Mouse (Mus musculus): ENCODE data around the gene Phlda1.
"Not testable (repeated sequence)": the region's sequence is repeated elsewhere in the genome, so short reads cannot be mapped to it uniquely, and the experiment has no call there.

Gene Phlda1

GRCm38 (mm10) chr10:111506101-111506925 is at the start of gene Phlda1:
Gene Phlda1, plus strand, starts transcription at chr10:111506286.
- peak; percentile 97 to 99 for DNase-seq

- DNase-seq = no peak
These were observed 48.0 kb upstream of the Phlda1 start for GRCm38 (mm10) chr10:111458088-111458487.

- DNase-seq = no peak
These were observed 47.0 kb upstream of the Phlda1 start for GRCm38 (mm10) chr10:111459040-111459439.

GRCm38 (mm10) chr10:111459874-111460273 is 46.2 kb upstream of the Phlda1 start:
- DNase-seq = no peak

- DNase-seq = peak; percentile 42 to 43
These were observed 45.7 kb upstream of the Phlda1 start for GRCm38 (mm10) chr10:111460381-111460780.

- DNase-seq = no peak
These were observed 41.3 kb upstream of the Phlda1 start for GRCm38 (mm10) chr10:111464833-111465232.

GRCm38 (mm10) chr10:111465409-111465808 is 40.7 kb upstream of the Phlda1 start:
- no peak for DNase-seq

- DNase-seq = peak in 1 of 2 experiments; percentile 9
These were observed 34.9 kb upstream of the Phlda1 start for GRCm38 (mm10) chr10:111471166-111471565.

GRCm38 (mm10) chr10:111472686-111473510 is 33.2 kb upstream of the Phlda1 start, which contains the start of gene Nap1l1:
Gene Nap1l1, plus strand, starts transcription at chr10:111473223.
- DNase-seq = peak; percentile 98

- DNase-seq = peak; percentile 67 to 69
These were observed 32.3 kb upstream of the Phlda1 start for GRCm38 (mm10) chr10:111473511-111474371.

- DNase-seq = no peak
These were observed 29.8 kb upstream of the Phlda1 start for GRCm38 (mm10) chr10:111476301-111476700.

GRCm38 (mm10) chr10:111476989-111477510 is 29.0 kb upstream of the Phlda1 start:
- DNase-seq = no peak

GRCm38 (mm10) chr10:111479599-111479998 is 26.5 kb upstream of the Phlda1 start:
- no peak for DNase-seq

GRCm38 (mm10) chr10:111482654-111483053 is 23.4 kb upstream of the Phlda1 start:
- DNase-seq = no peak

- DNase-seq = no peak
These were observed 22.0 kb upstream of the Phlda1 start for GRCm38 (mm10) chr10:111484079-111484478.

GRCm38 (mm10) chr10:111488793-111489192 is 17.3 kb upstream of the Phlda1 start:
- DNase-seq = no peak

GRCm38 (mm10) chr10:111490079-111490478 is 16.0 kb upstream of the Phlda1 start:
- not testable (repeated sequence) for DNase-seq

- DNase-seq = no peak
These were observed 10.2 kb upstream of the Phlda1 start for GRCm38 (mm10) chr10:111495888-111496287.

- DNase-seq = no peak
These were observed 6.2 kb upstream of the Phlda1 start for GRCm38 (mm10) chr10:111499892-111500291.

GRCm38 (mm10) chr10:111503071-111503470 is 3.0 kb upstream of the Phlda1 start:
- DNase-seq = peak; percentile 58 to 86

- DNase-seq = no peak
These were observed 2.4 kb upstream of the Phlda1 start for GRCm38 (mm10) chr10:111503716-111504115.

GRCm38 (mm10) chr10:111504606-111505005 is 1.5 kb upstream of the Phlda1 start:
- DNase-seq = no peak
